Mouse (Mus musculus): ENCODE results near the gene Spata1. TPM values are rescaled to one million over a fixed set of nuclear protein-coding genes. Genes with fewer than 3 reads are reported as not detected.

Gene Spata1
- polyA plus RNA-seq, 1 experiment from 2014 or later: 4.2 TPM

DNA sequence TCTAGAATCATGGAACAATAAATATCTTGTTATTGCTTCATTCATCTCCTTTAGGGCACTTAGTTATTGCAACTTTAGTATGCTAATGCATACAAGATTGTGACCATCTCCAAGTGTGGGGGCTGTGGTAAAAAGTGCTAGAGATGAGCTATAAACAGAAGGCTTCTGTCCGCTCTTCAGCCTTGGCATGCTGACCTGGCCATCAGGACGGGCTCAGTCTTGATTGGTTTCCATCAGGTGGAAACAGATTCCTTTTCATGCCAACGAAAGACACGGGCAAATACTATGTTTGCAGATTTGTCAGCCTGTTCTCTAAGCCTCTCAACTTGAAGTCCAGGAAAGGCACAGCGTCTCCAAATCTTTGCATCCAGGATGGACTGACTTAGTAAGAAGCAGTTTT lies 52.4 kb downstream of the Spata1 start:
- DNase-seq (no peak), ATAC-seq (ENCODE audit: insufficient read depth) (no peak)
- Histone ChIP-seq H3K4me2 (no peak overlapping the region), H3K9me3 (ENCODE audit: low read depth, low read length) (no peaks in the 10 kb centered on the region), H3K9ac (no peak overlapping the region), H3K4me3 (ENCODE audit: low read depth, low read length) (no peak overlapping the region), H3K27me3 (ENCODE audit: insufficient read depth, low read length) (no peaks in the 10 kb centered on the region), H3K4me1 (ENCODE audit: insufficient read depth) (no peaks in the 10 kb centered on the region), H3K36me3 (ENCODE audit: insufficient read depth) (0 out of 2 replicates have a peak, but pooled peaks cover 6% of the 10 kb centered on the region), H3K27ac (ENCODE audit: low read depth) (no peak overlapping the region)
- 83% methylated on average over 5 of the region's 5 CpGs for WGBS
- TF ChIP-seq CTCF (IDR thresholded peaks at IDR 0.05; ENCODE audit: low read depth): no peak

DNA sequence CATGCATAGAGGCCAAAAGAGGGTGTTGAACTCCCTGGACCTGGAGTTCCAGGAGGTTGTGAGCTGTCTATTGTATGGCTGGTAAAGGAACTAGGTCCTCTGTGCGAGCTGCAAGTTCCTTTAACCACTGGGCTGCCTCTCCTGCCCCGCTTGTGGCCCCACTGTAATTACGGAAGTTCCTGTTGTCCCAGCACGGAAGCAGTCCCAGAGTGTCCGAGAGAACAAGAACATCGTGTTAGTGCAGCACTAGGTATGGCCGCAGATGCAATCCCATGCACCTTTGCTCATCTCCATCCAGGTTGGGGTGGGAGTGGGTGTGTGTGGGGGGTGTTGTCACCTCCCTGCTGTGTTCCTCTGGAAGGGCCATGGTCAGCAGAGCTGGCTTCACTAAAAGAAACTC lies 54.7 kb downstream of the Spata1 start:
- Histone ChIP-seq H3K27ac (ENCODE audit: low read depth) (no peak overlapping the region), H3K9ac (no peak overlapping the region), H3K36me3 (ENCODE audit: insufficient read depth) (peaks cover 16% of the 10 kb centered on the region; the same call in 1 of the 2 replicates), H3K4me3 (ENCODE audit: low read depth, low read length) (no peak overlapping the region), H3K4me2 (no peak overlapping the region), H3K9me3 (ENCODE audit: low read depth, low read length) (no peaks in the 10 kb centered on the region), H3K27me3 (ENCODE audit: insufficient read depth, low read length) (no peaks in the 10 kb centered on the region), H3K4me1 (ENCODE audit: insufficient read depth) (no peaks in the 10 kb centered on the region)
- ATAC-seq (ENCODE audit: insufficient read depth) (no peak), DNase-seq (no peak)
- WGBS: 83% methylated on average over 7 of the region's 7 CpGs
- no peak for TF ChIP-seq CTCF (IDR thresholded peaks at IDR 0.05; ENCODE audit: low read depth)

DNA sequence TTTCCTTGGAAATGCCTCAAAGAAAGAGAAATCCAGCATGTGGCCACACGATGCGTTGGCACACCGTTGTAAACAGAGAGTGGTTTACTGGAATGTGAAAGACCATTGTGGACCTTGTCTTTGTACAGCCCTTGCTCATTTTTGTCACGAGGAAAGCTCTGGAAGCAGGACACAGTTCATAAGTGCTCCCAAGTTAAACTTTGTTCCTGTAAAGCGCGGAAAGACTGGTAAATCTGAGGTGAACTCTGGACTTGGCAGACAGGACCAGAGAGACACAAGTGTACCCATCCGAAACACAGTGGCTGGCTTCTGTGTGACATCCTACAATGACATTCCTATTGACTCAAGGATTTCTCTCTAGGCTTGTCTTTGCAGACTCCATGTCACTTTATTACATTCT lies 56.2 kb downstream of the Spata1 start:
- H3K4me2 ChIP-seq: no peak overlapping the region
- DNase-seq (no peak), ATAC-seq (ENCODE audit: insufficient read depth) (no peak)
- H3K27me3 ChIP-seq (ENCODE audit: insufficient read depth, low read length): no peaks in the 10 kb centered on the region
- H3K4me3 ChIP-seq (ENCODE audit: low read depth, low read length): no peak overlapping the region
- no peak for TF ChIP-seq CTCF (IDR thresholded peaks at IDR 0.05; ENCODE audit: low read depth)
- no peak overlapping the region for H3K9ac ChIP-seq
- 74% methylated on average over 7 of the region's 7 CpGs for WGBS
- no peak overlapping the region for H3K27ac ChIP-seq (ENCODE audit: low read depth)
- no peaks in the 10 kb centered on the region for H3K4me1 ChIP-seq (ENCODE audit: insufficient read depth)
- H3K36me3 ChIP-seq (ENCODE audit: insufficient read depth): peaks cover 23% of the 10 kb centered on the region
- no peaks in the 10 kb centered on the region for H3K9me3 ChIP-seq (ENCODE audit: low read depth, low read length)

DNA sequence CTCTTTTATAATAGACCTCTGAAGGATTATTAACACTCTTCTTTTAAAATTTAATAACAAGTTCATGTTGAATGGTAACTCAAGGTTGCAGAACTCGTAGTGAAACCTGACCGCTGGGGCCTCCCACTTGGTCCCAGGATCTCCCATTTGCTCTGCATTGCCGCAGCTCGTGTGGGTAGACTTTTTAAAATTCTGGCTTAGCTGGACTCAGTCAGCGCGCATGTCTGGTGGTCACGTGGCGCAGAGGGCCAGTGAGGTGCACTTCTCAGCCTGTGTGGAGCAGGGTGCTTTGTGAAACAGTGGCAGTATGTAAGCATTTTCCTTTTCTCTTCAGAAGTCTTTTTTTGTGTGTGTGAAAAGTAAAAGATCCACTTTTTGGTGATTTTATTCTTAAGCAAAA lies 56.6 kb downstream of the Spata1 start:
- Histone ChIP-seq H3K4me3 (ENCODE audit: low read depth, low read length) (no peak overlapping the region), H3K27ac (ENCODE audit: low read depth) (no peak overlapping the region), H3K4me2 (no peak overlapping the region), H3K9me3 (ENCODE audit: low read depth, low read length) (no peaks in the 10 kb centered on the region), H3K4me1 (ENCODE audit: insufficient read depth) (no peaks in the 10 kb centered on the region), H3K36me3 (ENCODE audit: insufficient read depth) (peaks cover 26% of the 10 kb centered on the region), H3K9ac (no peak overlapping the region), H3K27me3 (ENCODE audit: insufficient read depth, low read length) (no peaks in the 10 kb centered on the region)
- no peak for ATAC-seq (ENCODE audit: insufficient read depth)
- WGBS: 81% methylated on average over 8 of the region's 8 CpGs
- DNase-seq: no peak
- TF ChIP-seq CTCF (IDR thresholded peaks at IDR 0.05; ENCODE audit: low read depth): no peak

DNA sequence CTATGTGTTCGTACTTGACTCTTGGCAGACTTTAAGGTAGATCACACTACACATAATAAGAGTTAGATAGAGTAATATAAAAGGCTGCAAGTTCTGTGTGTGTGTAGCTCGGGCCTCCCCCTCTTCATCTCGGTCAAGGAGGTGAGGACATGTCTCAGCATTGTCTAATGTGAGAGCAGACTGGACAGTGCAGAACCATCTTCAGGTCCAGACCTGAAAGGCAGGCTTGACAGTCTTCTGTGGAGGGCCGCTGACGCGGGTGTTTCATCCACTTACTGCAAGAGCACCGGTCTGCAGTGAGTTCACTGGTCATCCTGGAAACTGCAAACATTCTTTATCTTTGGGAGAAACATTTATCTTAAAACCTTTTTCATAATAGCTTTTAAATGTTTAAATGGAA lies 57.1 kb downstream of the Spata1 start:
- Histone ChIP-seq H3K4me2 (no peak overlapping the region), H3K4me1 (ENCODE audit: insufficient read depth) (no peaks in the 10 kb centered on the region), H3K27me3 (ENCODE audit: insufficient read depth, low read length) (no peaks in the 10 kb centered on the region), H3K4me3 (ENCODE audit: low read depth, low read length) (no peak overlapping the region), H3K27ac (ENCODE audit: low read depth) (no peak overlapping the region), H3K9ac (no peak overlapping the region), H3K36me3 (ENCODE audit: insufficient read depth) (peaks cover 31% of the 10 kb centered on the region), H3K9me3 (ENCODE audit: low read depth, low read length) (no peaks in the 10 kb centered on the region)
- no peak for DNase-seq
- no peak for ATAC-seq (ENCODE audit: insufficient read depth)
- no peak for TF ChIP-seq CTCF (IDR thresholded peaks at IDR 0.05; ENCODE audit: low read depth)
- WGBS: 83% methylated on average over 7 of the region's 7 CpGs

DNA sequence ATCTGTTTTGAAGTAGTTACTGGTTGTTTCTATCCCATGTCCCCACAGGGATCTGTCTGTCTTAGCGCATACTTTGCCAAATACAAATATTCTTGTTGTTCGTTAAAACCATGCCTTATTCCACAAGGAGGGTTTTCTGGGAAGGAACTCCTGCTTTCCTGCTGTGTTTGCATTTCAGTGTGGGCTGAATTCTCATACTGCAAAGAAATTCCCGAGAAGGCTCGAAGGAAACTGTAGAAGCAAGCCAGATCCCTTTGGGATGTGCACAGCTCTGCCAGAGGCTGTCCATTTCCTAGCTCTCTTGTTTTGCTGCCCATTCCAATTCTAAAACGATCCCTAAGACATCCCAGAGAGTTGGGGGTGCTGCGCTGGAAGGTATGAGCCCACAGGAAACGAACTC lies 59.1 kb downstream of the Spata1 start:
- 86% methylated on average over 7 of the region's 7 CpGs for WGBS
- DNase-seq: no peak
- H3K27me3 ChIP-seq (ENCODE audit: insufficient read depth, low read length): no peaks in the 10 kb centered on the region
- H3K4me3 ChIP-seq (ENCODE audit: low read depth, low read length): no peak overlapping the region
- H3K4me2 ChIP-seq: no peak overlapping the region
- H3K9me3 ChIP-seq (ENCODE audit: low read depth, low read length): no peaks in the 10 kb centered on the region
- no peaks in the 10 kb centered on the region for H3K4me1 ChIP-seq (ENCODE audit: insufficient read depth)
- no peak for TF ChIP-seq CTCF (IDR thresholded peaks at IDR 0.05; ENCODE audit: low read depth)
- no peak overlapping the region for H3K27ac ChIP-seq (ENCODE audit: low read depth)
- no peak overlapping the region for H3K9ac ChIP-seq
- ATAC-seq (ENCODE audit: insufficient read depth): no peak
- peaks cover 46% of the 10 kb centered on the region for H3K36me3 ChIP-seq (ENCODE audit: insufficient read depth)

DNA sequence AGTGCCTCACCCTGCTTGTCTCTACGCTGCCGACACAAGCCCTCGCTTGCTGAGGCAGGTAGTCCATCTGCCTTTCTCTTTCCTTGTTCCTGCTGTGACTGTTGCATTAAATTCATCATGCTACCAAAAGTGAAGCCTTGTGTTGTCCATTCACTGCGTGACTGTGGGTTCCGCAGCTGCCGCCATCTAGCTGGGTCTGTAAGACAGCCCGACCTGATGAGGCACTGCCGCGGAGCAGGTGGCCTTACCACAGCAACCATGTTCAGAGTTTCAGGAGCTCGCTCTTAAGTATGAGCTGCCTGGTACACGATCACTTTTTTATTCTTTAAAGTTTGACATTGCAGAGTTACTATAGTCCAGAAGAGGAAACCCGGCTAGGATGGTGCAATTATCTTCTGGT lies 59.5 kb downstream of the Spata1 start:
- Histone ChIP-seq H3K4me2 (no peak overlapping the region), H3K9ac (no peak overlapping the region), H3K27me3 (ENCODE audit: insufficient read depth, low read length) (no peaks in the 10 kb centered on the region), H3K4me1 (ENCODE audit: insufficient read depth) (no peaks in the 10 kb centered on the region), H3K9me3 (ENCODE audit: low read depth, low read length) (no peaks in the 10 kb centered on the region), H3K36me3 (ENCODE audit: insufficient read depth) (peaks cover 46% of the 10 kb centered on the region), H3K27ac (ENCODE audit: low read depth) (no peak overlapping the region), H3K4me3 (ENCODE audit: low read depth, low read length) (no peak overlapping the region)
- 91% methylated on average over 12 of the region's 12 CpGs for WGBS
- DNase-seq: no peak
- no peak for ATAC-seq (ENCODE audit: insufficient read depth)
- TF ChIP-seq CTCF (IDR thresholded peaks at IDR 0.05; ENCODE audit: low read depth): no peak

DNA sequence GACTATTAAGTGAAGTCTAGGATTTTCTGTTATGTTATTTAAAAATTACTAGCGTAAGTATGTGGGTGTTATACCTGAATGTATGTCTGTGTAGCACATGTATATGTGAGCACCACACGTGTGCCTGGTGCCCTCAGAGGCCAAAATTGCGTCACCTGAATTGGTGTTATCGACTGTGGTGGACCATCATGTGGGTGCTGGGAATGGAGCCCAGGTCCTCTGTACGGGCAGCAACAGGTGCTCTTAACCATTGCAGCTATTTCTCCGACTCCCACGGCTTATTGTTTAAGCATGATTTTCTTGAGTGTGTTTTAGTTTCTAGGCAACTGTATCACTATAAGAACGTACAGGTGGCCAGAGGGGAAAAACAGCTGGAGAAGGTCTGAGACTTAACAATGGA lies 63.4 kb downstream of the Spata1 start:
- H3K4me1 ChIP-seq (ENCODE audit: insufficient read depth): no peaks in the 10 kb centered on the region
- no peak overlapping the region for H3K27ac ChIP-seq (ENCODE audit: low read depth)
- no peak overlapping the region for H3K4me3 ChIP-seq (ENCODE audit: low read depth, low read length)
- no peak overlapping the region for H3K9ac ChIP-seq
- H3K9me3 ChIP-seq (ENCODE audit: low read depth, low read length): no peaks in the 10 kb centered on the region
- ATAC-seq (ENCODE audit: insufficient read depth): no peak
- H3K27me3 ChIP-seq (ENCODE audit: insufficient read depth, low read length): no peaks in the 10 kb centered on the region
- TF ChIP-seq CTCF (IDR thresholded peaks at IDR 0.05; ENCODE audit: low read depth): no peak
- WGBS: 87% methylated on average over 8 of the region's 8 CpGs
- no peak for DNase-seq
- no peak overlapping the region for H3K4me2 ChIP-seq
- peaks cover 55% of the 10 kb centered on the region for H3K36me3 ChIP-seq (ENCODE audit: insufficient read depth)

Data from lung, embryonic 14.5 days (tissue).